Mouse (Mus musculus) liver, embryonic 16.5 days (tissue): ENCODE data around the gene Acbd3. TPM values are rescaled to one million over a fixed set of nuclear protein-coding genes. Genes with fewer than 3 reads are reported as not detected.

Experiments
- ATAC-seq: fragments of 200-750 bp; cut with Nextera tagmentation; 2 replicates; pipeline ENCODE4 v1.8.0; 2017; ENCODE audit warnings: low read depth, mild to moderate bottlenecking, moderate number of reproducible peaks, moderate library complexity
- H3K27ac ChIP-seq: fragments of 300-500 bp; sonication (generic); 2 replicates; pipeline ENCODE4 v1.5.1; 2014; ENCODE audit warnings: mild to moderate bottlenecking, low read length
- H3K27me3 ChIP-seq: fragments of 300-500 bp; sonication (generic); 2 replicates; pipeline ENCODE4 v1.6.1; 2014; ENCODE audit warnings: low read depth, low read length, mixed read lengths; ENCODE audit not compliant: control insufficient read depth, insufficient read depth
- H3K36me3 ChIP-seq: fragments of 300-500 bp; sonication (generic); 2 replicates; pipeline ENCODE4 v1.6.1; 2014; ENCODE audit warnings: mild to moderate bottlenecking; ENCODE audit not compliant: control insufficient read depth, insufficient read depth
- H3K4me1 ChIP-seq: fragments of 300-500 bp; sonication (generic); 2 replicates; pipeline ENCODE4 v1.6.1; 2014; ENCODE audit warnings: low read depth, low read length, mixed read lengths; ENCODE audit not compliant: control insufficient read depth
- H3K4me2 ChIP-seq: fragments of 300-500 bp; sonication (generic); 2 replicates; pipeline ENCODE4 v1.6.1; 2014; ENCODE audit warnings: low read depth, low read length, mixed read lengths
- H3K4me3 ChIP-seq: fragments of 300-500 bp; sonication (generic); 2 replicates; pipeline ENCODE4 v1.5.1; 2014; ENCODE audit warnings: low read depth, mild to moderate bottlenecking, low read length
- H3K9ac ChIP-seq: fragments of 300-500 bp; sonication (generic); 2 replicates; pipeline ENCODE4 v1.6.1; 2014; ENCODE audit warnings: low read depth, low read length
- H3K9me3 ChIP-seq: fragments of 300-500 bp; sonication (generic); replicated peaks from 2 replicates; pipeline ENCODE4 v1.6.1; 2016; ENCODE audit warnings: low read length; ENCODE audit not compliant: control insufficient read depth
- WGBS: fragments of 180-500 bp; shearing (Covaris S2); extraction: QIAGEN DNeasy Blood & Tissue Kit; methylation state at CpG from one replicate; pipeline ENCODE4 v1.1.7; 2014; ENCODE audit not compliant: insufficient replicate concordance; 5-methylcytosine and 5-hydroxymethylcytosine counted together
- polyA plus RNA-seq: library from polyadenylated mRNA; unstranded; fragments of >200 nt; fragmentation: Nextera tagmentation; extraction: Ambion mirVana; gene quantifications from 2 replicates; pipeline ENCODE4 v1.2.1, GENCODE M21; 2015

Acbd3 gene
- polyA plus RNA-seq, 1 experiment from 2014 or later, result 8.1 TPM

- Histone ChIP-seq H3K9me3 (no peaks in the 10 kb centered on the region), H3K27me3 (peaks cover 10% of the 10 kb centered on the region), H3K27ac (0 out of 2 replicates have a peak overlapping the region, but pooled peaks have one; percentile 8), H3K36me3 (no peaks in the 10 kb centered on the region), H3K4me2 (no peak overlapping the region), H3K4me1 (peaks cover 18% of the 10 kb centered on the region), H3K4me3 (no peak overlapping the region), H3K9ac (no peak overlapping the region)
- no peak for ATAC-seq
- WGBS, result 16% methylated on average over 5 of the region's 5 CpGs
Observed at GRCm38 (mm10) chr1:180766557-180766956, 40.7 kb downstream of the Acbd3 start.

- H3K27me3 ChIP-seq, result peaks cover 10% of the 10 kb centered on the region
- peaks cover 18% of the 10 kb centered on the region for H3K4me1 ChIP-seq
- peak; percentile 6; the same call in 1 of the 2 replicates for ATAC-seq
- H3K9me3 ChIP-seq, result no peaks in the 10 kb centered on the region
- H3K9ac ChIP-seq, result peak overlapping the region; percentile 65
- WGBS, result 16% methylated on average over 10 of the region's 10 CpGs
- peak overlapping the region; percentile 8; the same call in 1 of the 2 replicates for H3K27ac ChIP-seq
- H3K4me3 ChIP-seq, result peak overlapping the region; percentile 66
- H3K4me2 ChIP-seq, result peak overlapping the region; percentile 83
- no peaks in the 10 kb centered on the region for H3K36me3 ChIP-seq
Observed at GRCm38 (mm10) chr1:180767541-180768333, 41.9 kb downstream of the Acbd3 start.

GRCm38 (mm10) chr1:180768334-180769168 lies 42.7 kb downstream of the Acbd3 start:
- peak; percentile 75 for ATAC-seq

GRCm38 (mm10) chr1:180771306-180771705 lies 45.5 kb downstream of the Acbd3 start:
- ATAC-seq, result no peak
- Histone ChIP-seq H3K4me3 (no peak overlapping the region), H3K4me2 (no peak overlapping the region), H3K4me1 (peaks cover 12% of the 10 kb centered on the region), H3K36me3 (no peaks in the 10 kb centered on the region), H3K27me3 (no peaks in the 10 kb centered on the region), H3K9me3 (peaks cover 4% of the 10 kb centered on the region), H3K27ac (no peak overlapping the region), H3K9ac (no peak overlapping the region)
- 41% methylated on average over 5 of the region's 5 CpGs for WGBS

More at GRCm38 (mm10) chr1:180768334-180769168, 42.7 kb downstream of the Acbd3 start:
- Histone ChIP-seq H3K9me3 (no peaks in the 10 kb centered on the region), H3K4me1 (peaks cover 13% of the 10 kb centered on the region), H3K27ac (peak overlapping the region; percentile 29; the same call in 1 of the 2 replicates), H3K27me3 (peaks cover 3% of the 10 kb centered on the region), H3K9ac (peak overlapping the region; percentile 65), H3K4me3 (peak overlapping the region; percentile 66), H3K36me3 (no peaks in the 10 kb centered on the region), H3K4me2 (peak overlapping the region; percentile 83)
- 2% methylated on average over 37 of the region's 37 CpGs for WGBS

- no peak overlapping the region for H3K27ac ChIP-seq
- 35% methylated on average over 4 of the region's 4 CpGs for WGBS
- no peak overlapping the region for H3K4me3 ChIP-seq
- no peak for ATAC-seq
- H3K9me3 ChIP-seq, result peaks cover 4% of the 10 kb centered on the region
- no peaks in the 10 kb centered on the region for H3K27me3 ChIP-seq
- no peaks in the 10 kb centered on the region for H3K36me3 ChIP-seq
- H3K9ac ChIP-seq, result no peak overlapping the region
- H3K4me1 ChIP-seq, result peaks cover 12% of the 10 kb centered on the region
- no peak overlapping the region for H3K4me2 ChIP-seq
Observed at GRCm38 (mm10) chr1:180771722-180772121, 45.9 kb downstream of the Acbd3 start.

GRCm38 (mm10) chr1:180772291-180772690 lies 46.4 kb downstream of the Acbd3 start:
- H3K36me3 ChIP-seq, result no peaks in the 10 kb centered on the region
- H3K27me3 ChIP-seq, result no peaks in the 10 kb centered on the region
- H3K9me3 ChIP-seq, result peaks cover 4% of the 10 kb centered on the region
- no peak overlapping the region for H3K4me2 ChIP-seq
- ATAC-seq, result no peak
- no peak overlapping the region for H3K4me3 ChIP-seq
- 79% methylated on average over 3 of the region's 3 CpGs for WGBS
- no peak overlapping the region for H3K27ac ChIP-seq
- no peak overlapping the region for H3K9ac ChIP-seq
- H3K4me1 ChIP-seq, result peaks cover 15% of the 10 kb centered on the region

GRCm38 (mm10) chr1:180774664-180775063 lies 48.8 kb downstream of the Acbd3 start:
- ATAC-seq, result no peak

GRCm38 (mm10) chr1:180775317-180775716 lies 49.5 kb downstream of the Acbd3 start:
- Histone ChIP-seq H3K4me3 (no peak overlapping the region), H3K36me3 (no peaks in the 10 kb centered on the region), H3K9ac (no peak overlapping the region), H3K4me1 (peaks cover 16% of the 10 kb centered on the region), H3K27ac (no peak overlapping the region), H3K27me3 (no peaks in the 10 kb centered on the region), H3K4me2 (no peak overlapping the region), H3K9me3 (peaks cover 4% of the 10 kb centered on the region)
- WGBS, result 80% methylated on average over 10 of the region's 10 CpGs
- ATAC-seq, result no peak

More at GRCm38 (mm10) chr1:180774664-180775063, 48.8 kb downstream of the Acbd3 start:
- Histone ChIP-seq H3K36me3 (no peaks in the 10 kb centered on the region), H3K27me3 (no peaks in the 10 kb centered on the region), H3K4me2 (no peak overlapping the region), H3K9me3 (peaks cover 4% of the 10 kb centered on the region), H3K9ac (no peak overlapping the region), H3K27ac (no peak overlapping the region), H3K4me3 (no peak overlapping the region), H3K4me1 (peaks cover 16% of the 10 kb centered on the region)
- WGBS, result 54% methylated on average over 3 of the region's 3 CpGs
